Mouse (Mus musculus) heart, embryonic 10.5 days (tissue): Measurements from ENCODE around the gene Hoxd4. TPM values are rescaled to one million over a fixed set of nuclear protein-coding genes. Genes with fewer than 3 reads are reported as not detected.
A peak's percentile ranks its signal among the peaks of the same experiment; 100 is the strongest.

Experiments used
- DNase-seq: peaks from one replicate; pipeline ENCODE4 v3.0.0-alpha.2; 2017; ENCODE audit warnings: low spot score
- H3K27ac ChIP-seq: fragments of 300-500 bp; sonication (generic); 2 replicates; pipeline ENCODE4 v1.5.1; 2016; ENCODE audit warnings: mild to moderate bottlenecking
- H3K27me3 ChIP-seq: fragments of 300-500 bp; sonication (generic); 2 replicates; pipeline ENCODE4 v1.6.1; 2016; ENCODE audit warnings: mild to moderate bottlenecking; ENCODE audit not compliant: poor library complexity, insufficient read depth, severe bottlenecking
- H3K36me3 ChIP-seq: fragments of 300-500 bp; sonication (generic); 2 replicates; pipeline ENCODE4 v1.6.1; 2016; ENCODE audit warnings: mild to moderate bottlenecking, moderate library complexity
- H3K4me1 ChIP-seq: fragments of 300-500 bp; sonication (generic); 2 replicates; pipeline ENCODE4 v1.6.1; 2016; ENCODE audit warnings: mild to moderate bottlenecking
- H3K4me3 ChIP-seq: fragments of 300-500 bp; sonication (generic); 2 replicates; pipeline ENCODE4 v1.5.1; 2016; ENCODE audit warnings: mild to moderate bottlenecking, moderate library complexity
- H3K9me3 ChIP-seq: fragments of 300-500 bp; sonication (generic); 2 replicates; pipeline ENCODE4 v1.6.1; 2016; ENCODE audit warnings: mild to moderate bottlenecking, moderate library complexity
- WGBS: fragments of 180-500 bp; shearing (Covaris S2); methylation state at CpG from one replicate; pipeline ENCODE4 v1.1.7; 2016; 5-methylcytosine and 5-hydroxymethylcytosine counted together
- microRNA counts: library from miRNA; unstranded; fragments of <30 nt; microRNA quantifications from one replicate; lab custom pipeline; 2017
- microRNA-seq: library from miRNA; unstranded; fragments of <30 nt; microRNA quantifications from one replicate; pipeline ENCODE4, GENCODE M21; 2017
- polyA plus RNA-seq: library from polyadenylated mRNA; unstranded; fragments of >200 nt; fragmentation: Nextera tagmentation; extraction: Ambion mirVana; gene quantifications from 2 replicates; pipeline ENCODE4 v1.2.1, GENCODE M21; 2016

The Hoxd4 gene
- polyA plus RNA-seq, 1 experiment from 2014 or later = 0.29 TPM

DNA sequence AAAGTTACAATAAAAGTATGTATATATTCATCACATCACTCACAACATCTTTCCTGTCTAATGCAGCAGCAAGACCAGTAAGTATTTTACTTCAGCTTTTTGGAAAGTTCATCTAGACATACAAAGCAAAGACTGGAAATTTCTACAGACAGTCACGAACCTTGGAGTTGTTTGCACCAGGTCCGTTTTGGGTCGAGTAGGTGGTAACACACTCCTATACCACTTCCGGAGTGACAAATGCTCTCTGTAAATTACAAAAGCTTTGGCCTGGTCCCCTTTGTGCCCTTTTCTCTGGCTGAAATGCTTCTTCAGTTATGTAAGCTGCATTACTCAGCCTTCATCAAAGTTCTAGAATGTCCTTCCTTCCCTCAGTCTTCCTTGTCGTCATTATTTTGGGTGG lies 42.0 kb downstream of the Hoxd4 start:
- Histone ChIP-seq H3K9me3 (no peaks in the 10 kb centered on the region), H3K4me1 (peaks cover 28% of the 10 kb centered on the region), H3K36me3 (no peaks in the 10 kb centered on the region), H3K4me3 (no peak overlapping the region), H3K27ac (no peak overlapping the region), H3K27me3 (peaks cover 89% of the 10 kb centered on the region)
- 20% methylated on average over 5 of the region's 5 CpGs for WGBS
- DNase-seq = no peak

DNA sequence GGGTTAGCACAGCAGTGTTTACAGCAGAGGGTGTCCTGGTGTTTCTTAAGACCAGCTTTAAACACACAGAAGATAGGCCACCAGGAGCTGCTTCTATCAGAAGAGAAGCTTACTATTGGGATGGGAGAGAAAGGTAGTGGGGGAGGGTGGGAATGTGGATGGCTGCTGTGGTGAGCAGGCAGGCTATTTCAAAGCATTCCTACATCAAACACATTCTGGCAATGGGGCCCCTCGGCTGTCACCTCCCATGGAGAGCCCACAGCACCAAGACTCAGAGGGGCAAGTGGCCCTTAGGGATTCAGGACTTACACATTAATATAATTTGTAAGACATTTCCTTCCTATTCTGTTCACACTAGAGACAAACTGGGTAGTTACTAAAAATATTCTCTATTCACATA lies 48.4 kb downstream of the Hoxd4 start:
- no peak for DNase-seq
- Histone ChIP-seq H3K36me3 (no peaks in the 10 kb centered on the region), H3K9me3 (no peaks in the 10 kb centered on the region), H3K27ac (no peak overlapping the region), H3K4me1 (peaks cover 26% of the 10 kb centered on the region), H3K27me3 (peaks cover 85% of the 10 kb centered on the region), H3K4me3 (no peak overlapping the region)
- WGBS = 9% methylated on average over 1 of the region's 1 CpGs

- WGBS = 6% methylated on average over 13 of the region's 13 CpGs
- peaks cover 87% of the 10 kb centered on the region for H3K27me3 ChIP-seq
- no peaks in the 10 kb centered on the region for H3K36me3 ChIP-seq
- no peaks in the 10 kb centered on the region for H3K9me3 ChIP-seq
- H3K4me1 ChIP-seq = peaks cover 26% of the 10 kb centered on the region
- H3K27ac ChIP-seq = no peak overlapping the region
- DNase-seq = no peak
- H3K4me3 ChIP-seq = peak overlapping the region; percentile 65
These were observed 50.2 kb downstream of the Hoxd4 start for GRCm38 (mm10) chr2:74761941-74762340.

DNA sequence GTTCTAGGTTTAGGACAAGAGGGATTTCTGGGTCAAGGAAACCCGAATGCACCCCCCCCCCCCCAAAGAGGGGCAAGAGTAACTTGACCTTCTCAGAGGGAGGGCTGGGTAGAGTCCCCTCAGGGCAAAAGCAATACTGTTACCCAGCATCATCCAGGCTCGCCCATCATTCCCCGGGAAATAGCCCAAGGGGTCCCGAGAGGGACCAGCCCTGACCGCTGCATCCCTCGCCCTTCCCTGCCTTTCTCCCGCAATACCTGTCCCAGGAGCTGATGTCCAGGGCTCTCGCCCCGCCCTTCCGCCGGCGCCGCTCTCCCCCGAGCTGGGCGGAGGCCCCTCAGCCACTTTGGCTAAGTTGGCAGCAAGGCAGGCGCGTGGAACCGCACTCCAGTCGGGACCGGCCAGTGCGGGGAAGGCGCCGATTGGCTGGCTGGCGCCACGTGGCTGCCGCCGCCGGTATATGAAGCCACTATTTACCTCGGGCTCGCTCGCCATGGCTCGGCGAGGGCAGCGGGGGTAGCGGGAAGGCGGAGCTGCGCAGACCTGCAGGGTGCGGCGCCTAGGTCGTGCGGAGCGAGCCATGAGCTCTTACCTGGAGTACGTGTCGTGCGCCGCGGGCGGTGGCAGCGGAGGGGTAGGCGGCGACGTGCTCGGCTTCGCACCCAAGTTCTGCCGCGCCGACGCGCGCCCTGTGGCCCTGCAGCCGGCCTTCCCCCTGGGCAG lies 51.0 kb downstream of the Hoxd4 start, which contains the start of gene Hoxd1:
TSS of gene Hoxd1 (plus strand) at position 459 of the 723 bp plus-strand sequence.
- under 1% methylated on average over 59 of the region's 61 CpGs for WGBS
- peaks cover 26% of the 10 kb centered on the region for H3K4me1 ChIP-seq
- no peak for DNase-seq
- peak within 1 kb of the TSS; percentile 65 for H3K4me3 ChIP-seq
- H3K27me3 ChIP-seq = peaks cover 86% of the 10 kb centered on the region
- H3K9me3 ChIP-seq = no peaks in the 10 kb centered on the region
- H3K27ac ChIP-seq = 0 out of 2 replicates have a peak within 1 kb of the TSS, but pooled peaks have one; percentile 8
- no peaks in the 10 kb centered on the region for H3K36me3 ChIP-seq

DNA sequence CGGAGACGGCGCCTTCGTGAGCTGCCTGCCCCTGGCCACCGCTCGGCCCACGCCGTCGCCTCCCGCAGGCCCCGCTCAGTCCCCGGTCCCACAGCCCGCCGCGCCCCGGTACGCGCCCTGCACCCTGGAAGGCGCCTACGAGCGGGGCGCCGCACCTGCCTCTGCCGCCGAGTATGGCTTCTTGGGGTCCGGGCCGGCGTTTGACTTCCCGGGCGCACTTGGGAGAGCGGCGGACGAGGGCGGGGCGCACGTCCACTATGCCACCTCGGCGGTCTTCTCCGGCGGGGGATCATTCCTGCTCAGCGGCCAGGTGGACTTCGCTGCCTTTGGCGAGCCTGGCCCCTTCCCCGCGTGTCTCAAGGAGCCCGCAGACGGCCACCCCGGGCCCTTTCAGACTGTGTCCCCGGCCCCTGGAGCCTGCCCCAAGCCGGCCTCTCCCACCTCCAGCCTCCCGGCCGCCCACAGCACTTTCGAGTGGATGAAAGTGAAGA lies 51.6 kb downstream of the Hoxd4 start:
- H3K9me3 ChIP-seq = no peaks in the 10 kb centered on the region
- H3K4me3 ChIP-seq = peak overlapping the region; percentile 65
- no peak for DNase-seq
- peaks cover 26% of the 10 kb centered on the region for H3K4me1 ChIP-seq
- WGBS = under 1% methylated on average over 53 of the region's 53 CpGs
- 0 out of 2 replicates have a peak overlapping the region, but pooled peaks have one; percentile 8 for H3K27ac ChIP-seq
- H3K36me3 ChIP-seq = no peaks in the 10 kb centered on the region
- peaks cover 80% of the 10 kb centered on the region for H3K27me3 ChIP-seq

GRCm38 (mm10) chr2:74763976-74764375 lies 52.2 kb downstream of the Hoxd4 start:
- peak overlapping the region; percentile 65; the same call in 1 of the 2 replicates for H3K4me3 ChIP-seq
- H3K36me3 ChIP-seq = no peaks in the 10 kb centered on the region
- H3K27ac ChIP-seq = no peak overlapping the region
- H3K9me3 ChIP-seq = no peaks in the 10 kb centered on the region
- peaks cover 26% of the 10 kb centered on the region for H3K4me1 ChIP-seq
- no peak for DNase-seq
- 45% methylated on average over 10 of the region's 10 CpGs for WGBS
- peaks cover 80% of the 10 kb centered on the region for H3K27me3 ChIP-seq

DNA sequence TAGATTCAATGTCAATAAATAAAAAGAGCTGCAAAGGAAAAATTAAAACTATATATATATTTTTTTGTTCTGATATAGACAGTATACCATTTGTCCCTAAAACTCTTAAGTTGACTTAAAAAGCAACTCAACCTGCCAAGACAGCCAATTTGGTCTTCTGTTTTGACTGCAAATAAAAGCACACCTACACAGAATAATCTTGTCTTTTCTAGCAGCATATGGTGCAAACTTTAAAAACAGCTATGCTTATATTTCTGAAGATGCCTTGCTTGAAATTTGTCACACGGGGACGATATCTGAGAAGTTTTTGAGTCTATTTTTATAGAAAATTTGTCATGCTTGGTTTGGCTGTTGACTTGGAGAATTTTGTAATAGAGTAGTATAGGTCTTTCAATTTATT lies 62.6 kb downstream of the Hoxd4 start:
- Histone ChIP-seq H3K36me3 (no peaks in the 10 kb centered on the region), H3K27ac (no peak overlapping the region), H3K4me1 (no peaks in the 10 kb centered on the region), H3K27me3 (no peaks in the 10 kb centered on the region), H3K4me3 (no peak overlapping the region), H3K9me3 (no peaks in the 10 kb centered on the region)
- WGBS = 80% methylated on average over 2 of the region's 2 CpGs
- no peak for DNase-seq

- Histone ChIP-seq H3K27ac (no peak overlapping the region), H3K27me3 (no peaks in the 10 kb centered on the region), H3K4me1 (no peaks in the 10 kb centered on the region), H3K9me3 (no peaks in the 10 kb centered on the region), H3K36me3 (no peaks in the 10 kb centered on the region), H3K4me3 (no peak overlapping the region)
- 72% methylated on average over 13 of the region's 13 CpGs for WGBS
- no peak for DNase-seq
These were observed 66.0 kb downstream of the Hoxd4 start for GRCm38 (mm10) chr2:74777536-74778275.

MicroRNAs within 50 kb of the gene (microRNA counts, 519-probe panel; counts per million panel counts)
- microRNA mmu-miR-10b (lab: Ali Mortazavi, UCI) = 5,218 counts per million, percentile 44 among the panel's probes with 10 or more counts

Small RNA genes lying within 50 kb of the gene (microRNA-seq; reads per million reads assigned to microRNA genes)
- not detected for gene Gm44463
- gene Mir10b = 583 reads per million, percentile 73 among the genes with 10 or more reads in this experiment

Other genes starting within 250 kb of the Hoxd4 start
- 24.6 and 28.0 TPM in 2 replicates for gene Lnpk, start 132.5 kb upstream of the Hoxd4 start, polyA plus RNA-seq
- gene Evx2, start 52.4 kb upstream of the Hoxd4 start, polyA plus RNA-seq = not detected in 2 replicates
- gene Hoxd13, start 43.6 kb upstream of the Hoxd4 start, polyA plus RNA-seq = 0.40 TPM in 1 of 2 replicates, not detected in the other
- gene Hoxd12, start 36.9 kb upstream of the Hoxd4 start, polyA plus RNA-seq = 1.1 TPM in 1 of 2 replicates, not detected in the other
- gene Hoxd11, start 32.4 kb upstream of the Hoxd4 start, polyA plus RNA-seq = 0.07 and 2.1 TPM in 2 replicates
- 2.3 TPM in 1 of 2 replicates, not detected in the other for gene Hoxd10, start 20.0 kb upstream of the Hoxd4 start, polyA plus RNA-seq
- 3.0 TPM in 1 of 2 replicates, not detected in the other for gene Hoxd9, start 14.2 kb upstream of the Hoxd4 start, polyA plus RNA-seq
- gene Hoxd8, start 7.3 kb upstream of the Hoxd4 start, polyA plus RNA-seq = 0.09 and 1.3 TPM in 2 replicates
- gene Hoxd3, start within 50 bp of the Hoxd4 start, polyA plus RNA-seq = 0.73 and 2.9 TPM in 2 replicates
- gene Gm28230, start 14.8 kb downstream of the Hoxd4 start, polyA plus RNA-seq = 0.07 and 0.35 TPM in 2 replicates
- gene Hoxd1, start 51.1 kb downstream of the Hoxd4 start, polyA plus RNA-seq = 0.22 and 0.49 TPM in 2 replicates
- 141 and 146 TPM in 2 replicates for gene Mtx2, start 113.9 kb downstream of the Hoxd4 start, polyA plus RNA-seq